Mouse (Mus musculus) brain, embryonic 14.5 days (tissue): ENCODE measurements around the gene Pak1ip1.

Source experiments
- CTCF ChIP-seq: fragments of 200-500 bp; IDR thresholded peaks from 2 replicates; pipeline ENCODE4 v1.5.1; 2012; ENCODE audit warnings: inconsistent platforms, mild to moderate bottlenecking, moderate library complexity, borderline replicate concordance; ENCODE audit not compliant: insufficient read depth, insufficient read length; ENCODE audit errors: extremely low read depth
- POLR2A ChIP-seq: fragments of 200-500 bp; IDR thresholded peaks from 2 replicates; pipeline ENCODE4 v1.6.1; 2012; ENCODE audit warnings: mild to moderate bottlenecking, inconsistent platforms, borderline replicate concordance; ENCODE audit not compliant: poor library complexity, insufficient read depth, insufficient read length, severe bottlenecking; ENCODE audit errors: extremely low read depth

DNA sequence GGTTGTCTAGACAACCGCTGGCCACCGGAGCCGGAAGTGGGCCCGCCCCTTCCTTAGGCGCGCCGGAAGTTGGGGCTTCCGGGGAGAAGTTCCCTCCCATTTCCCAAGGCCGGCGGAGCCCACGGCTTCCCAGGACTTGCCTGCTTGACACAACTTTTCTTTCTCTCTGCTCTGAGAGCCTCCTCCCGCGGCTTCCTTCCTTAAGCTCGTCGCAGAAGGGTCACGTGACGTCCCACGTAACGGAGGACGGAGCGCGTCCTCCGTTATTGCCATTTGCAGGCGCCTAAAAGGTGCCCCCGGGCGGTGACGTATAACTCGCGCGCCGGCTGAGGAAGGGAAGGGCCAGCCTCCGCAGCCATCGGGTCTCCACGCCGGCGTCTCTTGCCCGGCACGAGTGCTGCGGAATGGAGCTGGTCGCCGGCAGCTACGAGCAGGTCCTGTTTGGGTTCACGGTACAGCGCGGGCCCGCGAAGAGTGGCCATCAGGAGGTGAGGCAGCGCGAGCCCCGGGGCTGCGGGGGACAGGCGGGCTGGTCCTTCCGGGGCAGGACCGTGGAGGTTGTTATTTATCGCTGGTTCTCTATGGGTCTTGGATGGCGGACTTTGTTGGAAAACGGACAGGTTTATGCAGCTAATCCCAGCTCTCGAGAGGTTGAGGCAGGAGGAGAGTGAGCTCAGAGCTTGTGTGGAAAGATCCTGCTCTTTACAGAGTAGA is at the start of gene Pak1ip1:
- TF ChIP-seq POLR2A = peak; percentile 34; the same call in 1 of the 2 replicates
- no peak for TF ChIP-seq CTCF
